Mouse (Mus musculus) kidney, adult 2 months (tissue): ENCODE results near the gene Lzts2. TPM values are rescaled to one million over a fixed set of nuclear protein-coding genes. Genes with fewer than 3 reads are reported as not detected.

Experiments used
- DNase-seq: peaks from one replicate; pipeline ENCODE4 v3.0.0; 2021
- H3K27ac ChIP-seq: fragments of 200-500 bp; 2 replicates; pipeline ENCODE4 v1.5.1; 2012; ENCODE audit warnings: low read depth, low read length, control low read depth, inconsistent platforms; ENCODE audit not compliant: insufficient read depth
- H3K27me3 ChIP-seq: fragments of 200-500 bp; replicated peaks from 2 replicates; pipeline ENCODE4 v1.6.1; 2012; ENCODE audit warnings: mild to moderate bottlenecking, moderate library complexity, low read length, inconsistent platforms; ENCODE audit not compliant: control insufficient read depth, insufficient read depth
- H3K36me3 ChIP-seq: fragments of 200-500 bp; 2 replicates; pipeline ENCODE4 v1.6.1; 2012; ENCODE audit warnings: mild to moderate bottlenecking, moderate library complexity, low read length, inconsistent platforms; ENCODE audit not compliant: control insufficient read depth, insufficient read depth
- H3K4me1 ChIP-seq: fragments of 200-500 bp; 2 replicates; pipeline ENCODE4 v1.6.1; 2011; ENCODE audit warnings: low read length; ENCODE audit not compliant: control insufficient read depth, insufficient read depth
- H3K4me3 ChIP-seq: fragments of 200-500 bp; 2 replicates; pipeline ENCODE4 v1.5.1; 2011; ENCODE audit warnings: mild to moderate bottlenecking, low read depth, low read length, control low read depth; ENCODE audit not compliant: insufficient read depth
- CTCF ChIP-seq: fragments of 200-500 bp; conservative IDR thresholded peaks from 2 replicates; pipeline ENCODE4 v1.5.1; 2011; ENCODE audit warnings: low read depth, mild to moderate bottlenecking, control low read depth, low read length, moderate library complexity, mixed read lengths; ENCODE audit not compliant: insufficient read depth, insufficient read length
- POLR2A ChIP-seq: fragments of 200-500 bp; IDR thresholded peaks from one replicate; pipeline ENCODE4 v1.6.1; 2011; ENCODE audit warnings: low read depth, low read length, control low read depth
- WGBS: fragments of 180-500 bp; shearing (Covaris S2); methylation state at CpG from one replicate; pipeline ENCODE4 v1.1.7; 2018; 5-methylcytosine and 5-hydroxymethylcytosine counted together
- polyA plus RNA-seq: library from polyadenylated mRNA; depleted of rRNA; stranded (reverse); fragments of >200 nt; gene quantifications from 2 replicates; pipeline ENCODE4 v1.2.3, GENCODE M21; 2012

The Lzts2 gene
- polyA plus RNA-seq, 1 experiment = 54.7 TPM

DNA sequence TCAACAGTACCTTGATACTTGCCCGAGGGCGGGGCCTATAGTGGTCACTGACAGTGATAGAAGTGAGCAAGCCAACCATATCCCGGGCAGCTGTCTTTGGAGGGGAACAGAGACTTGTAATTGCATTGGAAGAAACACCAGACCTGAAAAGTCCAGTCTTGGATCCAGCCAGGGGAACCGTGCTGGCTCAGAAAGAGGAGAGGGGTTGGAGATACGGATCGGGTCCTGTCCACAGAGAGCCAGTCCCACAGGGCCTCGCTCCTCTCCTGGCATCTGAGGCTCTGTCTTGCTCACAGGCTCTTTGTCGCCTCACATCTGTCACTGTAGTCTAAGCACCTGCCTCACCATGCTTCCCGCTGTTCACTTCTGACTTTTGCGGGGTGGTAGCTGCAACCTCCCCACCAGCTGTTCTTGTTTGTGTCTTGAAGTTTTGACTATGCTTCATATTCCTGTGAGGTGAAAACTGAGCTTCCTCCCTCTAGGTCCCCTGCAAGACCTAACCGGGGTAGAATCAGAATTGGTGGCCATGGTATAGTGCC, 30.2 kb downstream of the Lzts2 start:
- Histone ChIP-seq H3K4me1 (no peaks in the 10 kb centered on the region), H3K4me3 (no peak overlapping the region), H3K27me3 (no peaks in the 10 kb centered on the region; the same call in 1 of the 2 replicates), H3K27ac (no peak overlapping the region), H3K36me3 (no peaks in the 10 kb centered on the region)
- no peak for DNase-seq
- 46% methylated on average over 11 of the region's 11 CpGs for WGBS
- TF ChIP-seq CTCF (no peak), POLR2A (no peak)

DNA sequence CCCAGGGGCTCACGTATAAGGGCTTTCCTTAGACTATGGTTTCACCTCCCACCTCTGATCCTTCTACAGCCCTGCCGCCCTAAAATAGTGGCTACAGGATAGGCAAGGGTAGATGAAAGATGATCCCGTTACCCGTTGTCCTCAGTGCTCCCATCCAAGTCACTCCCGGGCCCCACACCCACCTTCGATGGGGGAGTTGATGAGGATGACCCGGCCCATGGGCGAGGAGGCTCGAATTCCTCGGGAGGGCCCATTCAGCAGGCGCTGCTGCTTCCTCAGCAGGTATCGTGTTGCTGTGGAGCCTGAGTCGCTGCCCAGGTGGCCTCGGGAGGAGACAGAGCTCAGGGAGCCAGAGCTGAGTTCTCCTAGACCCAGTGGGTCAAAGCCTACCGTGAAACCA, 31.0 kb downstream of the Lzts2 start:
- no peaks in the 10 kb centered on the region for H3K4me1 ChIP-seq
- no peak overlapping the region for H3K4me3 ChIP-seq
- H3K27ac ChIP-seq = no peak overlapping the region
- DNase-seq = no peak
- WGBS = 39% methylated on average over 15 of the region's 15 CpGs
- H3K27me3 ChIP-seq = no peaks in the 10 kb centered on the region; the same call in 1 of the 2 replicates
- TF ChIP-seq CTCF = no peak
- no peak for TF ChIP-seq POLR2A
- H3K36me3 ChIP-seq = no peaks in the 10 kb centered on the region

DNA sequence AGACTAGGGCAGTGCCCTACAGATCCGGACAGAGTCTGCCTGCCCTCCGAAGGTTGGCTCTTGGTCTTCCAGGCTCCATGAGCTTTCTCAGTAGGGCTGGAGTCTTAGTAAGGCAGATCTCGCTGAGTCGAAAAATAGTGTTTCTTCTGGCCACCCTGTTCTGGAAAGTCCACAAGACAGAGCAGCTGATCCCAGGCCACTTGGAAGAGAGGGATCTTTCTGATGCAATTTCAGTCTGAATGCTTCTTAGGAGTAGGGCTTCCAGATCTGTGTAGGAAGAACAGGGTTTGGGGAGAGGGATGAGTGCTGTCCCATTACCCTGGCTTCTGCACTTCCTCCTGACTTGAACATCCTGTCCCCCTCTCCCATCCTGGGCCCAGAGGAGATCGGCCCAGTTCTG, 31.4 kb downstream of the Lzts2 start, which contains the start of gene Pdzd7:
Pdzd7 (minus strand) TSS at position 67 of the 400 bp plus-strand sequence.
- H3K4me3 ChIP-seq = peak within 1 kb of the TSS; percentile 50
- no peak within 1 kb of the TSS for H3K27ac ChIP-seq
- no peak for DNase-seq
- TF ChIP-seq POLR2A (no peak), CTCF (no peak)
- H3K4me1 ChIP-seq = no peaks in the 10 kb centered on the region
- no peaks in the 10 kb centered on the region for H3K36me3 ChIP-seq
- H3K27me3 ChIP-seq = no peaks in the 10 kb centered on the region; the same call in 1 of the 2 replicates
- 62% methylated on average over 5 of the region's 5 CpGs for WGBS

DNA sequence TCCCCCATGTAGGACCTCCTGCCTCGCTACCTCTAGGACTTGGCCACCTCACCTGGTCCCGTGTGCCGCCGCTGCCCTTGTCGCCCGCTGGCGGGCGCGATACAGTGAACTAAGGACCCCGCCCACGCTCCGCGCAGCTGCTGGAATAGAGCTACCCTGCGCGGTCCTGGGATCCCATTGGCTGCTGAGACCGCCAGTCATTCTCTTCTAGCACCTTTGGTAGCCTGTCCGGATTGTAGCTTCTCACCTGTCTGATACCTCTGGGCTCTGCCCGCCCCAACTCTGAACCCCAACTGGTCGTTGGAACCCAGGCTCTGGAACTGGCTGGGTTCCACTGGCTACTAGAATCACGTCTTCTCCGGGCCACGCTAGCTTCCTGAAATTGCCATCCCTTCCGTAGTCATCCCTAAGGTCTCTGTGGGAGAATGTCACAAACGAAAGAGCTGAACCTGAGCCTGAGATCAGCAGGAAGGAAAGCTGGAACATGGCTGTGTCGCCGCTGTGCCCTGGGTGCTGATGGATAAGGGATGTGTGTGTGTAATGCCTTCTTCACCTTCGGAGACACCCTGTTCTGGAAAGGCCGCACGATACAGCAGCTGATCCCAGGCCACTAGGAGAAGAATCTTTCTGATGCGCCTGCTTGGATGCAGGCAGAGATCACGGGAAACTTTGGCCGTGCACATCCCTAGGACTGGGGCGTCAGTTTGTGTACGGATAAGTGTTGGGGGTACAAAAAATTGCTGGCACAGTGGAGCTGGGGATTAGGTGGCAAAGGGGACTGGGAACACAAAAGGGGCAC, 32.5 kb downstream of the Lzts2 start:
- no peaks in the 10 kb centered on the region for H3K36me3 ChIP-seq
- peak overlapping the region; percentile 87 for H3K27ac ChIP-seq
- H3K4me3 ChIP-seq = peak overlapping the region; percentile 50
- peak; percentile 93 for DNase-seq
- TF ChIP-seq POLR2A (no peak), CTCF (no peak)
- H3K4me1 ChIP-seq = no peaks in the 10 kb centered on the region
- H3K27me3 ChIP-seq = no peaks in the 10 kb centered on the region; the same call in 1 of the 2 replicates
- under 1% methylated on average over 34 of the region's 34 CpGs for WGBS

DNA sequence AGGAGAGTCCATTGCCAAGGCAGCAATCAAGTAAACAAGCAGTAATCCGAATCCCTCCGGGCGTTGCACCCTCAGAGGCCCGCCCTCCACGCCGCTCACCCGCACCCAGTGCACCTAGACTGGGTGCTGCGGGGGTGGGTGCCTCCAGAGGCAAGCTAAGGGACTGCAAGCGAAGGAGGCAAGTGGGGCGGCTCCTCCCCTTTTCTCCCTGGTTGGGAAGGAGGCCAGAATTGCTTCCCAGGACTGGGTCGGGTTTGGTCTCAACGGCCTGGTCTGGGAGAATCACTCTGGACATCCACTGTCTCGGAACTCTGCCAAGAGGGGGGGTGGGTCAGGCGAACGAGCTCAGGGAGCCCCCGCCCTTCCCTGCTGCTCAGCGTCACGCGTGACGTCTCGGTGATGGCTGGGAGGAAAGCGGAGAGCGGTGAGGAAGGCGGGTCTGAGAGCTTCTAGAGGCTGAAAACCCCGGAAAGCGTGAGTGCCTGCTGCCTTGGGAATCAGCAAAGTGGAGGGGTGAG, 33.3 kb downstream of the Lzts2 start, which contains the start of gene Sfxn3:
Sfxn3 (plus strand) TSS at position 87 of the 518 bp plus-strand sequence.
- no peak for TF ChIP-seq POLR2A
- TF ChIP-seq CTCF = peak; percentile 64
- no peaks in the 10 kb centered on the region for H3K4me1 ChIP-seq
- H3K27me3 ChIP-seq = no peaks in the 10 kb centered on the region; the same call in 1 of the 2 replicates
- no peaks in the 10 kb centered on the region for H3K36me3 ChIP-seq
- under 1% methylated on average over 26 of the region's 26 CpGs for WGBS
- H3K4me3 ChIP-seq = peak within 1 kb of the TSS; percentile 50
- peak within 1 kb of the TSS; percentile 87 for H3K27ac ChIP-seq
- peak; percentile 95 for DNase-seq

DNA sequence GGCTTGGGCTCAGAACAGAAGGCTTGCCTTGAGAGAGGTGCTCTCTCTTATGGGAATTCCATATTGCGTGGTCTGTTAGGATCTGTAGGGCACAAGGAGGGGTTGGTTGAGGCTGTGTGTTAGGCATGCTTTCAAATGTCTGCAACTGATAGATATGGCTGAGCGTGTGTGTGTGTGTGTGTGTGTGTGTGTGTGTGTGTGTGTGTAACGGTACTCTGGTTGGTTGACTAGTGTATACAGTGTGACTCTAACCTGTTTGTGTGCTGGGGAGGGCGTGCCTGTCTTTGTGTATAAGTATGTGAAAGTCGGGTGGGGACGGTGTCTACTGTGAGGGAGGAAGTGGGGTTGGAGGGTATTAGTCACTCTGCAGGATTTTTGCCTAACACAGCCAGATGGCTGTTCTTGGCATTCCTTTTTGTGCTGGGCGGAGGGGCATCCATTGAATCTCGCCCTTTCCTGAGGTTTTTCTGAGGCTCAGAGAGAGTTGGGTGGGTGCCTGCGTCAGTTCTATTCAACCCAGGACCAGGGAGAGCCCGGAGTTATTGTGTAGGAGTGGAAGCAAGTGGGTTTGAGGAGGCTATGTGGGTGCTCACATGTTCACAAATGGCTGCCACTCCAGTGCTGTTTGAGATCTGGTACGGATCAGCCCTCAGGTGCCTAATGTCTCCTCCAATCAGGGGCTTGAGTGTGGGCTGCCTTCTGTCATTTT, 33.9 kb downstream of the Lzts2 start:
- DNase-seq = peak; percentile 50
- 19% methylated on average over 11 of the region's 11 CpGs for WGBS
- Histone ChIP-seq H3K4me3 (peak overlapping the region; percentile 50), H3K4me1 (no peaks in the 10 kb centered on the region), H3K27me3 (no peaks in the 10 kb centered on the region), H3K27ac (peak overlapping the region; percentile 87), H3K36me3 (no peaks in the 10 kb centered on the region)
- TF ChIP-seq POLR2A (no peak), CTCF (no peak)
